ENCODE assay signal across 9 mouse cellular contexts in genomic region chr10:8240242-8240641, GRCm38 (mm10).
A peak's percentile ranks its signal among the peaks of the same experiment; 100 is the strongest.
DNase-seq lines count a peak whose midpoint lies in the region; ATAC-seq and TF ChIP-seq lines count a peak whose summit lies in the region.
"Had no signal": no experiment of that assay in that cellular context is flagged by ENCODE, and none has a peak within 500 bp of the region (broad histone marks: within the 10 kb centered on the region; RNA-seq: fewer than 3 reads in every experiment).

No protein-coding gene starts in this region.

- no peak for ATAC-seq in heart, postnatal 0 days (ENCODE audit: insufficient read depth, low read depth)
- ATAC-seq in lung, embryonic 14.5 days (ENCODE audit: insufficient read depth), result no peak

- H3K9ac ChIP-seq in heart, postnatal 0 days (replicated peaks; ENCODE audit: low read depth, low read length), result no peak overlapping the region
- no peak overlapping the region for H3K9ac ChIP-seq in lung, embryonic 14.5 days
- H3K9ac ChIP-seq: embryonic facial prominence, embryonic 15.5 days had no signal

- DNase-seq in CD4-positive helper T cell, adult 2 months (ENCODE audit: low read depth, low spot score), result peak; percentile 69
- peak; percentile 88 for DNase-seq in adrenal gland, postnatal 10 days
- DNase-seq in embryo, embryonic 11.5 days (ENCODE audit: low read depth, low spot score), result peak; percentile 72
- DNase-seq in heart, postnatal 0 days (ENCODE audit: low spot score), result peak; percentile 67
- peak; percentile 82 to 92 for DNase-seq in layer of hippocampus, adult 2 months (ENCODE audit: low spot score in 2 of 2)
- DNase-seq in lung, embryonic 14.5 days, result peak; percentile 96
- DNase-seq in ovary, postnatal 10 days (ENCODE audit: low spot score), result peak; percentile 57
- DNase-seq in thymus, postnatal 14 days, result peak; percentile 86

- WGBS in heart, postnatal 0 days, result 2% methylated on average over 3 of the region's 3 CpGs
- 6% methylated on average over 3 of the region's 3 CpGs for WGBS in lung, embryonic 14.5 days

- no peak overlapping the region for H3K4me3 ChIP-seq in heart, postnatal 0 days (ENCODE audit: low read depth, low read length)
- H3K4me3 ChIP-seq in layer of hippocampus, adult 2 months, result no peak overlapping the region
- no peak overlapping the region for H3K4me3 ChIP-seq in lung, embryonic 14.5 days (ENCODE audit: low read depth, low read length)
- H3K4me3 ChIP-seq: embryonic facial prominence, embryonic 15.5 days had no signal

- H3K27ac ChIP-seq in heart, postnatal 0 days (ENCODE audit: low read depth), result no peak overlapping the region
- 0 out of 2 replicates have a peak overlapping the region, but pooled peaks have one; percentile 3 for H3K27ac ChIP-seq in layer of hippocampus, adult 2 months
- no peak overlapping the region for H3K27ac ChIP-seq in lung, embryonic 14.5 days (ENCODE audit: low read depth)
- H3K27ac ChIP-seq: embryonic facial prominence, embryonic 15.5 days had no signal

- no peaks in the 10 kb centered on the region for H3K9me3 ChIP-seq in heart, postnatal 0 days (replicated peaks; ENCODE audit: control insufficient read depth, low read length)
- H3K9me3 ChIP-seq in lung, embryonic 14.5 days (ENCODE audit: low read depth, low read length), result no peaks in the 10 kb centered on the region
- H3K9me3 ChIP-seq: embryonic facial prominence, embryonic 15.5 days had no signal

- H3K4me1 ChIP-seq in heart, postnatal 0 days (ENCODE audit: control insufficient read depth, insufficient read depth), result 0 out of 2 replicates have a peak, but pooled peaks cover 6% of the 10 kb centered on the region
- H3K4me1 ChIP-seq in lung, embryonic 14.5 days (ENCODE audit: insufficient read depth), result 0 out of 2 replicates have a peak, but pooled peaks cover 3% of the 10 kb centered on the region
- H3K4me1 ChIP-seq: embryonic facial prominence, embryonic 15.5 days had no signal

- no peak for TF ChIP-seq EP300 in heart, postnatal 0 days (IDR thresholded peaks at IDR 0.05; ENCODE audit: low read depth)

- peak; percentile 95 for TF ChIP-seq CTCF in heart, postnatal 0 days (IDR thresholded peaks at IDR 0.05; ENCODE audit: low read depth)
- peak; percentile 98 for TF ChIP-seq CTCF in layer of hippocampus, adult 2 months (conservative IDR thresholded peaks at IDR 0.05)
- TF ChIP-seq CTCF in lung, embryonic 14.5 days (IDR thresholded peaks at IDR 0.05; ENCODE audit: low read depth), result peak; percentile 94

- no peaks in the 10 kb centered on the region for H3K36me3 ChIP-seq in heart, postnatal 0 days (replicated peaks; ENCODE audit: control insufficient read depth, insufficient read depth, low read length)
- no peaks in the 10 kb centered on the region for H3K36me3 ChIP-seq in lung, embryonic 14.5 days (ENCODE audit: insufficient read depth)

- H3K4me2 ChIP-seq in heart, postnatal 0 days (ENCODE audit: low read depth, low read length), result no peak overlapping the region
- H3K4me2 ChIP-seq in lung, embryonic 14.5 days, result no peak overlapping the region
- H3K4me2 ChIP-seq: embryonic facial prominence, embryonic 15.5 days had no signal

- no peaks in the 10 kb centered on the region for H3K27me3 ChIP-seq in heart, postnatal 0 days (ENCODE audit: control insufficient read depth, insufficient read depth, low read length)
- no peaks in the 10 kb centered on the region for H3K27me3 ChIP-seq in lung, embryonic 14.5 days (ENCODE audit: insufficient read depth, low read length)
- H3K27me3 ChIP-seq: embryonic facial prominence, embryonic 15.5 days had no signal
